Mouse (Mus musculus): Measurements from ENCODE around the gene Ap2a2. TPM values are rescaled to one million over a fixed set of nuclear protein-coding genes. Genes with fewer than 3 reads are reported as not detected.

Gene Ap2a2
- 10 to 100 TPM; 54.9 to 79.7 (median 66.5) TPM for total RNA-seq (2022)

- DNase-seq, result peak; percentile 84
These were observed at the start of gene Ap2a2 for GRCm38 (mm10) chr7:141561682-141562391. TSS of gene Ap2a2 (plus strand) at chr7:141562173.

- no peak for DNase-seq
These were observed 44.3 kb upstream of the Ap2a2 start for GRCm38 (mm10) chr7:141517638-141518037.

DNA sequence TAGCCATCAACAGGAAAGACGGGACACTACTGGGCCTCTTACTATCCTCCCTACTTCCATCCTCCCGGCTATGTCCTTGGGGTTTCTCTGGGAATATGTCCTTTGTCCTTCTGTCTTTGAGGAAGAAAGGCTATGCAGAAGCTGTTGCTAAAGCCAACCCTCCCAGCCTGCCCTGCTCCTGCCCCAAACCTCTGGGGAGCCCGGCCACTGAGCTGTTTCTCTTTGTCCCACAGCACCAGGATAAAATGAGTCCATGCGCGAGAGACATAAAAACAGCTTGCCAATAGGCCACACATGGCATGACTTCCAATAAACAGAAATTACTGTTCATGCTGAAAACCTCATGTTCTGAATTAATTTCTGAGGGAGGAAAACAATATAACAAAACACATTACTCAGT, 43.7 kb upstream of the Ap2a2 start:
- DNase-seq, result no peak

DNA sequence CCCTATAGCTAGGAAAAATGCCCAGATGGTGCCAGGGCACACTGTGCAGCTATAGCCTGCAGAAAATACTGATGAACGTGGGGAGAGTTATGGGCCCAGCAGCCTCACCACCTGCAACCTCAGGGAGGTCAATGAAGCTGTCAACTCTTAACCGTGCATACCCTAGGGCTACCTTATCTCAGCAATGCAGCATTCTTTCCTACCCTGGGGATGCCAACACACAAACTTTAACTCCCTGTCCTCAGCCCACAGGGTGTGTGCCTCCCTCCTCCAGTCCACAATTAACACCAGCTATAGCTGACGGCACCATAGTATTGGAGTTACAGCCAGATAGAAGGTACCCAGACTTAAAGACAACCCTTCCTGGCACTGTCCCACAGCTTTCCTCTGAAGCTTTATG, 43.0 kb upstream of the Ap2a2 start:
- DNase-seq, result no peak

DNA sequence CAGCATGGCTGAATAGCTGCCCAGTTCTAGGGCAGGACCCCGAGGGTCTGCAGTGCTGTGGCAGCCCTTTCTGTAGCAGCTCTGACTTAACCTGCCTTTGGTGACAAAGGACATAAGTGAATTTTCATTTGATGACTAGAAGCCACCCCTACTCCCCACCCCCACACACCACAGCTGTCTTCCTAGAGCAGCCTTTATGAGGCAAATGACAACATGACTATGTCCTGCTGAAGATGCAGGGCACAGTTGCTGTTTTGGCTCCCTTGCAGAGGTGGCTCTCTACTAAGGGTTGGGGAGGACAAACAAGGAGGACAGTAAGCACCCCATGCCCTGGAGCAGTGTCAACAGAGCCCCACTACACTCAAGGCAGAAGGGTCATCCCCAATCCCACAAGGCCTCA, 42.2 kb upstream of the Ap2a2 start:
- no peak for DNase-seq

GRCm38 (mm10) chr7:141523007-141523406, 39.0 kb upstream of the Ap2a2 start:
- DNase-seq, result no peak

- DNase-seq, result no peak
These were observed 37.7 kb upstream of the Ap2a2 start for GRCm38 (mm10) chr7:141524271-141524670.

DNA sequence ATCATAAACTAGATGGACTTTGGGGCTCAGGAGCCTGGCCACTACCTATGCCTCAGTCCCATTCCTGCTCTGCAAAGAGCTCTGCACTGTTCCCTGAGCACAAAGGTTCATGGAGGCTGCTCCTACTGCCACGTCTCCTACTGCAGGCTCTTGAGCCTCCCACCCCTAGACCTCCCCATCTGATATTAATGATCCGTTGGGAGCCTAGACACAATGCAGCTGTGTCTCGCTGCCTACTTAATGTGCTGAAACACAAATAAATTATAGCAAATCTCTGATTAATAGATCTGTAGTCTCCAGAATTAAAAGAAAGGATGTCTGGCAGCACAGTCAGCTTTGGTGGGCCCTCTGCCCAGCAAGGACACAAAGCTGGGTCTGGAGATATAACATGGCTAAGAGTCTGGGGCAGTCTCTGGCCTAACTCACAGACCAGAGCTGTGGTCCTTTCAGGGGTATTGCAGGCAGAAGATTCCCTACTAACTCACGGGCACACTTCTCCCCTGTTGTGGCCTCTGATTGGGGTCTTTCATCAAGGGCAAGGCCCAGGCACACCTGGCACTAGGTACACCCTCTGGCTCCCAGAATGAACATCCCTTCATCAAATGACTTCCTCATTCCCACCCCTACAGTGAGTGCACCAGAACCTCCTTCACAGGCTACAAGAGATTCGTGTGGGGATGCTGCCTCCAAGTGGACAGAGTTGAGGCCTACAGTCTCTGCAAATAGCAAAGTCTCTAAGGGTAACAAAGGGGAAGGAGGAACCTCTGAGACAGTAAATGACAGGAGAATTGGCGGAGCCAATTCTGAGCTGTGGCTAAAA, 37.0 kb upstream of the Ap2a2 start:
- DNase-seq, result peak; percentile 53

DNA sequence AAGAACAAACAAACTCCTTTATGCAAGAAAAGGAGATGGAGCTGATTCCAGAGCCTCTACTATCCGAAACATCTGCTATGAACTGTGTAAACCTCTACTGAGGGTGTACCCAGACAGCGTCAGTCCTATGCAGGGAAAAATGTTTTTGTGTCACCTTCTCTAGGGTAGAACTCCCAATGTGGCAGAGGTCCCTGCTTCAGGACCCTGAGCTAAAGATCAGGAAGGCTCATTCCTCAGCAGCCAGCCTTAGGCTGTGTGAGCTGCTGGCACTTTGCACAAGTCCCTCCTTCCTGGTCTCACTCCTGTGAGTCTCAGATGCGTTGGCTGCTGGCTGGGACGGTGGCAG, 36.4 kb upstream of the Ap2a2 start:
- DNase-seq, result no peak

DNA sequence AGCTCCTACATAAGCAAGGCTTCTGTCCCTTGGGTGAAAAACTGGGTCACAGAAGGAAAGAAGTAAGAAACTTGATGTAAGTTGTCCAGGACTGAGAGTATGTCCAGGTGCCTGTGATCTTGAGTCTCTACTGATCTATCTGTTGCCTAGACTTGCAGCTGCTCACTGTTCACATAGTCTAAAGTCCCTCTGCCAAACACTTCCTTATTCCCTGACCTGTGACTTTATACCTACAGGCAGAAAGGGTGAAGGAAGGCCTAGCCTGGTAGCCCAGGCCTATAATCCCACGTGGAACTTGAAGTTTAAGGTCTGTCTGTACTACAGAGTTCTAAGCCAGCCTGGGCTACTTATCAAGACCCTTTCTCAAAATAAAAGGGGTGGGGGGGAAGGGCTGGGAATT, 26.4 kb upstream of the Ap2a2 start:
- DNase-seq, result no peak

DNA sequence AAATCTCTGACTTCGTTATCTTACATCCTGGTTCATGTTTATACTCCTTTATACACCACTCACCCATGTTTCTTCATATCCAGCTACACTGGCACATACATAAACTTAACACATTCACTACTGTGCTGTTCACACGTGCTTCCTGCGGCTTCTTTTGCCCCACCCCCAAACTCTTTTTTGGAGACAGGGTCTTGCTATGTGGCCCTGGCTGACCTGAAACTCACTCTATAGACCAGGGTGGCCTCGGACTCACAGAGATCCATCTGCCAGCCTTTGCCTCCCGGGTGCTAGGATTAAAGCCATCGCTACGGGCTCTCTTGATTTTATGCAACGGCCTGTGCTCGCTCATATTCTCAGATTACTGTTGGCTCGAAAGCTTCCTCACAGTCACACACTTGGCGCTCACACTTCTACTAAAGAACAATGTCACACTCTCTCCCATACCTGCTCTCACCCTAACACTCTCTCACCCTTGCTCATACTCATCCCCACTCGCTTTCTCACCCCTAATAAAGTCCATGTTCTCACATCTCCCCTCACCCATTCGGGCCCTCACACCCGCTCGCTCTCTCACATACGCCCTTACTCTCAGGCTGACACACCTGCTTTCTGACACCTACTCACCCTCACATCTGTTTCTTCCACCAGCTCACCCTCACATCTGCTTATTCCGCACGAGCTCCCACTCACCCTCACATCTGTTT, 23.0 kb upstream of the Ap2a2 start:
- DNase-seq, result no peak

- peak; percentile 98 for DNase-seq
These were observed 22.2 kb upstream of the Ap2a2 start, which contains the start of gene Chid1 for GRCm38 (mm10) chr7:141539556-141540311. TSS of gene Chid1 (minus strand) at chr7:141539857.

DNA sequence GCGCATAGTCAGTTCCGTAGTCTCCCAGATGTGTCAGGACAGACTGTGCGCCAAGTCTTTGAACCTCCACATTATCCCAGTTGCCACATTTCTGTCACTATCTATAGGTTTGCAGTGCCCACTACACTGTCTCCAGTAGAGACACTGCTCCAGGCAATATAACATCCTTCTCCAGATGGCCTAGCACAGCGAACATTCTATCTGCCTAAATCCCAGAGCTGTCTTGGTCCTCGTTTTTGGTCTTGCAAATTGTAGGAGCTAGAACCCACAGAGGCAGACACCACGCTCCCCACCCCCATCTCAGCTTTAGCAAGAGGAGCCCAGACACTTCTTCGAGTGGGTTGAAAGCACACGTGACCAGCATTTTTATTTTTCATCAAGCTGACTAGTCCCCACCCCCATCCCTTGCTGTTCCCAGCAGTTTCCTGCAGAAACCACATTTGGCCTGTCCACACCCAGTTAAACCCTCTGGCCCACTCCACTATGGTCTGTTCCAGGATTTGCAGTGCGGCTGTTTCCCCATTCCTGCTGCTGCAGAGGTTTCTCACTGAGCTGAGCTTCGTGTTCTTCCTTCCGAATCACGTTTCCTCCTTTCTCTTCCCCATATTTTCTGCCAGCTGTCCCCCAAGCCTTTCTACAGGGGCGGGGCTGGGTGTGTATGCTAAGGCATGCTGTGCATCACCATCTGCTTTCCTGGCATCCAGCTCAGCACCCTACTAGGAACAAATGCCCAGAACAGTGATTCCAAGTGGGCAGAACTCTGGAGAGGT, 21.5 kb upstream of the Ap2a2 start:
- peak; percentile 37 for DNase-seq

DNA sequence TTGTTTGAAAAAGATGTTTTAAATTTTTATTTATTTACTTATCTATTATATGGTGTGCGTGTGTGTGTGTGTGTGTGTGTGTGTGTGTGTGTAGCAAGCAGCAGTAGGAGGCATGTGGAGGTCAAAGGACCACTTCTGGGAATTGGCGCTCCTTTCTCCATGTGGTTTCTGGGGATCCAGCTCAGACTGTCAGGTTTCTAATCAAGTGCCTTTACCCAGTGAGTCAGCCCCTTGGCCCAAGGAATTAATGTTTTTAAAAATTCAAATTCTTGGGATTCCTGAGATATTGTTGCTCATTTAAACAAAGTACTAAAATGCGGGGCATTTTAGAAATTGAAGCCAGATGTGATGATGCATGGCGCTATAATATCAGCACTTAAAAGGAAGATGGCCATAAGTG, 20.3 kb upstream of the Ap2a2 start:
- no peak for DNase-seq

DNA sequence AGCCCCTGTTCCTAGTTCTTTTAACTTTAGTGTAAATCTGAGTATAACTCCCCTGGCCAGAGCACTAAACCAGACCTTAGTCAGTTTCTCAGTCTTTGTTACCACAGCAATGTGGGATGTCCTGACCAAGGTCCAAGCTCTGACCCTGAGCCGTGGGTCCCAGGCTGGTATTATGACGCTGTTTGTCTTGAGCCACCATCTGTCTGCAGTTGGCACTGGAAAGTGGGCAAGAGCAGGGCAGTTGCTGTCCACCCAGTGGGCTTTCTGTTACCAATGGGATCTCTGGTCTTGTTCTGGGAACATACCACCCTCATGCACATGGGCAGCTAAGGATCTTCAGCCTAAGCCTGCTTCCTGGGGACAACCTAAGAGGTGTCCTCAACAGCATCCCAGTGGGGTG, 19.4 kb upstream of the Ap2a2 start:
- no peak for DNase-seq

GRCm38 (mm10) chr7:141544654-141545053, 17.3 kb upstream of the Ap2a2 start:
- no peak for DNase-seq

DNA sequence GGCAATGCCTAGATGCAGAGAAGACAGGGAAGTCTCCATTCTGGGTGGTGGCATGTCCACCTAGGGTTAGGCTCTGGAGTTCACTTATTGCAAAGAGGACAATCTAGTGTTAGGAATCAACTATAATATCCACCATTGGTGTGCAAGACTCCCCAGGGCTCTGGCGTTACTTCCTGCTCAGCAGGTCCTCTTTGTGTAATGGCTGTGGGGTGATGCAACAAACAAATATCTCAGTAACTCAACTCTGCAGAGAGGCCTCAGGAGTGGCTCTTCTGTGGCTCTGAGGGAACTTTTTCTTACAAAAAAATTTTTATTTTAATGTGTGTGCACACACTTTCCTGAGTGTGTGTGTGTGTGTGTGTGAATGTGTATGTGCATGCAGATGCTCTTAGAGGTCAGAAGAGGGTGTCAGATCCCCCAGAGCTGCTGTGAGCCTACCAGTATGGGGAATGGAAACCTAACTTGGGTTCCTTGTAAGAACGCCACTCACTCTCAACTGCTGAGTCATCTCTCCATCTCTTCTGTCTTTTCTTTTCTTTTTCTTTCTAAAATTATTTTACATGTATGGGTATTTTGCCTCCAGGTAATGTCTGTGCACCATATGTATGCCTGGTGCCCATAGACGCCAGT, 12.4 kb upstream of the Ap2a2 start:
- DNase-seq, result no peak

DNA sequence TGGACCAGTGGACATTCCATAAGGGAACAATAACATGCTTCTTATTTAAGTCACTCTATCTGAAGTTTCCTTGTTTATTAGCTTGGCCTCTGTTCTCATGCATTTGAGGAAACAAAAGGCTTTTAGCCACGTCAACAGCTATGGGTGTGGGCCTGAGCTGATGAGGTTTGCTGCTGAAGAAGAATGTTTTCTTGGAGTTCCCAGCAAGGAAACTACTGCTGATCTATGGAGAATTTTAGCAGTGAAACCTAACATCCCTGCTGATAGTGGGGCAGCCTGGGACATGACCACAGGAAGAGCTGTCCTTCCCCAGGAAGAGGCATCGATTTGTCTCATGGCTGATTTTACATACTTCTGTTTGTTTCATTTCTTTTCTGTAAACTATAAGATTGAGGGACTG, 11.5 kb upstream of the Ap2a2 start:
- DNase-seq, result no peak

GRCm38 (mm10) chr7:141558329-141558776, 3.6 kb upstream of the Ap2a2 start:
- DNase-seq, result no peak

GRCm38 (mm10) chr7:141558946-141559345, 3.0 kb upstream of the Ap2a2 start:
- DNase-seq, result no peak

- DNase-seq, result no peak
These were observed 2.1 kb upstream of the Ap2a2 start for GRCm38 (mm10) chr7:141559726-141560325.
